Mouse (Mus musculus) limb, embryonic 10.5 days (tissue): ENCODE results near the gene Rfx4. TPM values are rescaled to one million over a fixed set of nuclear protein-coding genes. Genes with fewer than 3 reads are reported as not detected.
A peak's percentile ranks its signal among the peaks of the same experiment; 100 is the strongest.

ENCODE experiments used
- DNase-seq: peaks from one replicate; pipeline ENCODE4 v3.0.0-alpha.2; 2017; ENCODE audit warnings: low spot score
- H3K27ac ChIP-seq: fragments of 300-500 bp; sonication (generic); 2 replicates; pipeline ENCODE4 v1.5.1; 2016; ENCODE audit warnings: mild to moderate bottlenecking
- H3K27me3 ChIP-seq: fragments of 300-500 bp; sonication (generic); 2 replicates; pipeline ENCODE4 v1.6.1; 2016; ENCODE audit warnings: low read depth, mild to moderate bottlenecking; ENCODE audit not compliant: poor library complexity, severe bottlenecking
- H3K36me3 ChIP-seq: fragments of 300-500 bp; sonication (generic); 2 replicates; pipeline ENCODE4 v1.6.1; 2016; ENCODE audit warnings: mild to moderate bottlenecking, moderate library complexity
- H3K4me1 ChIP-seq: fragments of 300-500 bp; sonication (generic); 2 replicates; pipeline ENCODE4 v1.6.1; 2016
- H3K4me3 ChIP-seq: fragments of 300-500 bp; sonication (generic); 2 replicates; pipeline ENCODE4 v1.5.1; 2016; ENCODE audit warnings: mild to moderate bottlenecking, moderate library complexity
- H3K9me3 ChIP-seq: fragments of 300-500 bp; sonication (generic); replicated peaks from 2 replicates; pipeline ENCODE4 v1.6.1; 2016; ENCODE audit warnings: mild to moderate bottlenecking
- WGBS: fragments of 180-500 bp; shearing (Covaris S2); methylation state at CpG from one replicate; pipeline ENCODE4 v1.1.7; 2016; 5-methylcytosine and 5-hydroxymethylcytosine counted together
- polyA plus RNA-seq: library from polyadenylated mRNA; unstranded; fragments of >200 nt; fragmentation: Nextera tagmentation; extraction: Ambion mirVana; gene quantifications from 2 replicates; pipeline ENCODE4 v1.2.1, GENCODE M21; 2016

The Rfx4 gene
- polyA plus RNA-seq, 1 experiment from 2014 or later, result not detected

DNA sequence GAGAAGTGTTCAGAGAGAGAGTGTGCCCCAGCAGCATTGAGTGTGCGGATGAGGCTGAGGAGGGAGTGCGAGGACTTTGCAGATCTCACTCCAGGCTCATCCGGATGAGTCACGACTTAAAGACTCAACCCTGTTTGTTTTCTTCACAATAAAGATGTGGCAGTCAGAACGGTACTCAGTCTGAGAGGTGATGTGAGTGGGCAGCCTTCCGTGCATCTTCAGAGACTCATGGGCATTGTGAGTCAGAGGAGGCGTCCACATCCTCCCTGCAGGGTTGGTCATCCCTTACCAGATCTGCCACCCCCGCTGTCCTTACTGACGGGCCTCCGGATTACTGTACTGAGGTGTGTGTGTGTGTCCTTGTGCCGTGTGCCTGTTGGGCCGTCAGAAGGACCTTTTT lies 28.9 kb upstream of the Rfx4 start:
- no peak overlapping the region for H3K4me3 ChIP-seq
- H3K36me3 ChIP-seq, result peaks cover 31% of the 10 kb centered on the region
- peaks cover 4% of the 10 kb centered on the region; the same call in 1 of the 2 replicates for H3K27me3 ChIP-seq
- no peak for DNase-seq
- H3K4me1 ChIP-seq, result peaks cover 17% of the 10 kb centered on the region
- no peak overlapping the region for H3K27ac ChIP-seq
- no peaks in the 10 kb centered on the region for H3K9me3 ChIP-seq
- 91% methylated on average over 12 of the region's 12 CpGs for WGBS

DNA sequence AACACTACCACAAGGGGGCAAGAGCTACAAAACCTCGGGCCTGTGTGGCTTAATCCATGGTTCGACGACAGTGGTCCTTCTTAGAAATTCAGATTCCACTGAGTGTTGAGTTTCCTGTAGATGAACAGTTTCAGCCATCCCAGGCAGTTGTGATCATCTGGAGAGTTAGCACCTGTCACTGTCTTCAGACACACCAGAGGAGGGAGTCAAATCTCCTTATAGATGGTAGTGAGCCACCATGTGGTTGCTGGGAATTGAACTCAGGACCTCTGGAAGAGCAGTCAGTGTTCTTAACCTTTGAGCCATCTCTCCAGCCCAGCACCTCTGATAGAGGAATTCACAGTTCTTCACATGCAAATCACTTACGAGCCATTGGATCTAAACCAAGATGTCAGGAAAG lies 28.1 kb upstream of the Rfx4 start:
- WGBS, result 88% methylated on average over 4 of the region's 4 CpGs
- peaks cover 28% of the 10 kb centered on the region for H3K36me3 ChIP-seq

DNA sequence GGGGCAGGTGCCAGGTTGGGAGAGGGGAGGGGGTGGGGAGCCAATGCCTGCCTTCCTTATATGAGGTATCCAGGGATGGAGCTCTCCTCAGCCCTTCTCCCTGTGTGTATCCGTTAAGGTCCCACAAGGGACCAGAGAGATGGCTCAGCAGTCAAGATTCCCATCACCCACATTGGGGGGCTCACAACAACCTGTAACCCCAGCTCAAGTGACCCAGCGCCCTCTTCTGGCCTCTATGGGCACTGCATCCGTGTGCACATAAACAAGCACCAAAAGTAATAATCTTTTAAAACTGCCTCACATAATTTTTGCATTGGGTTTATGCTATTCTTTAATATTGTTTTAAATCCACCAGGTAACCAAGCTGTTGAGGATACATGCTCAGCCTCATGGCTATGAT lies 25.8 kb upstream of the Rfx4 start:
- 82% methylated on average over 3 of the region's 3 CpGs for WGBS
- no peak for DNase-seq

More for the DNA sequence above, 28.1 kb upstream of the Rfx4 start:
- DNase-seq, result no peak
- Histone ChIP-seq H3K4me1 (peaks cover 17% of the 10 kb centered on the region), H3K9me3 (no peaks in the 10 kb centered on the region), H3K27ac (no peak overlapping the region), H3K27me3 (peaks cover 4% of the 10 kb centered on the region; the same call in 1 of the 2 replicates), H3K4me3 (no peak overlapping the region)

DNA sequence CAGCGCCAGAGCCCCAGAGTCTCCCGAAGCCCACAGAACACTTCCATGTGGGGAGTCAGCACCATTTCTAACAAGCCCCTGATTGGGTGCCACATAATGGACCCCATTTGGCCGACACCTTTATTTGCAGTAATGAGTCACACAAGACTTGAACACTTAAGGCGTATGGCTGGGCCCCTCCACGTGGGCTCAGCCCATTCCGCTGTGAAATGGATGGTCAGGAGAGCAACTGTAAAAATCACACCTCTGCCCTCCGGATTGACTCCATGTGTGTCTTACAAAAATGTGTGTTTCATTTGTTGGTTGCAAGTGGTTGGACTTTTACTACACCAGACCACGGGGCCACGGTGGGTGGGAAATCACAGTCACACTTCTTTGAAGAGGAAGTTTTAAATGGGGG lies 24.9 kb upstream of the Rfx4 start:
- Histone ChIP-seq H3K4me3 (no peak overlapping the region), H3K4me1 (peaks cover 25% of the 10 kb centered on the region), H3K9me3 (no peaks in the 10 kb centered on the region), H3K36me3 (peaks cover 17% of the 10 kb centered on the region), H3K27ac (peak overlapping the region; percentile 37; the same call in 1 of the 2 replicates), H3K27me3 (peaks cover 4% of the 10 kb centered on the region; the same call in 1 of the 2 replicates)
- WGBS, result 50% methylated on average over 9 of the region's 9 CpGs
- DNase-seq, result no peak

More for the DNA sequence above, 25.8 kb upstream of the Rfx4 start:
- Histone ChIP-seq H3K36me3 (peaks cover 25% of the 10 kb centered on the region), H3K4me3 (no peak overlapping the region), H3K4me1 (peaks cover 25% of the 10 kb centered on the region), H3K27ac (no peak overlapping the region), H3K27me3 (peaks cover 4% of the 10 kb centered on the region; the same call in 1 of the 2 replicates), H3K9me3 (no peaks in the 10 kb centered on the region)

DNA sequence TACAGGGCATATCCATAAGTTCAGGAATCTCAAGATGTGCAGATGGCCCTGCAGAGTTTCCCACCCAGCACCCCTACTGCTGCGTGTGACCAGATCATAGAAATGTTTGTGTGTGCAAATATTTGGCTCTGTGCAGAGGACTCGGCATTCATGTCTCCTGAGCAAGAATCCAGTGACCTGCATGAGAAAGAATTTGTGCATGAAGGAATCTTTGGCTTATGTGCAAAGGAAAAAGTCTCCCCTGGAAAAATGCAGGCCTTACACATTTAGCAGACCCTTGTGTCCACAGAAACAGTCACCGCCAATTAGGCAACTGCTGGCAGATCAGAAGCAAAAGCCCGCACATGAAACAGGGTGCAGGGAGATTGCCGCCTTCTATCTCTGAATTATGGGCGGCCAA lies 22.4 kb upstream of the Rfx4 start:
- Histone ChIP-seq H3K27me3 (peaks cover 4% of the 10 kb centered on the region; the same call in 1 of the 2 replicates), H3K9me3 (no peaks in the 10 kb centered on the region), H3K4me3 (no peak overlapping the region), H3K36me3 (no peaks in the 10 kb centered on the region), H3K27ac (no peak overlapping the region), H3K4me1 (peaks cover 25% of the 10 kb centered on the region)
- 66% methylated on average over 6 of the region's 6 CpGs for WGBS
- no peak for DNase-seq

DNA sequence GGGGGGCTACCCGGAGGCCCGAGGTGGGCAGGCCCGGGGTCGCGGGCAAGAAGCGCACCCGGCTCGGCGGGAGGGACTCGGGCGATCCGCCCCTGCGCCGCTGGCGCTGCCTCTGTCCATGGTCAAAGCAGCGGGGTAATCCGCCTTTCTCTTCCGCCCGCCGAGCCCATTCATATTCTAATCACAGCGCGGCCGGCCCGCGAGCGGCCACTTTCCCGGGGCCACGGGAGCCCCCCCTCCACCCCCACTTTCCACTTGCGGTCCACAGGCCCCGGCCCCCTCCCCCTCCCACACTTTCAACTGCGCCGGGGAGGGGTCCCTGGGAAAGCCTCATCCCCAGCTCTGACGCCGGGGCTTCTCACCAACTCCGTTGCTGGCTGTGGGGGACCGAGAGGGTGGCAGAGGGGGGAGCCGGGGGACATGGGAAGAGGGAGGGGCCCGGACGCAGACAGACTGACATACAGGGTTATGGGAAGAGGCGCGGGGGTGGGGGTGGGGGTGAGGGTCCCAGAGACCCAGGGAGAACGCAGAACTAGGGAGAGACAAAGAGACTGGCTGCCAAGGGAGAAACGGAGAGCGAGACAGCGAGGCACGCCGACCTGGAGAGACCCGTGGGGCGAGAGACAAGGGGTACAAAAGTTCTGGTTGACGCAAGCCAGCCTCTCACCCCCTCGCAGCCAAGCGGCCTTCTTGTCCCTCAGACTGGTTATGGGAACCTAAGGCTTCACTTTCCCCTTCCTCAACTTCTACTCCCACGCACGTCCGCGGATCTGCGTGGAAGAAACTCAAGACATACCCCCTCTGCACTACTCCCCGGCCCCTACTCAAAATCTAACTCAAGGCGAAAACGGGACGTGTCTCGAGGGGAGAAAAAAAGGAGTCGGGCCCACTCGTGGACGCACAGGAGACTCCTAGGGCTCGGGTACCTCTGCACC lies 744 bp upstream of the Rfx4 start:
- Histone ChIP-seq H3K4me3 (peak overlapping the region; percentile 46), H3K36me3 (no peaks in the 10 kb centered on the region), H3K4me1 (peaks cover 43% of the 10 kb centered on the region), H3K27ac (no peak overlapping the region; the same call in 1 of the 2 replicates), H3K9me3 (no peaks in the 10 kb centered on the region), H3K27me3 (peaks cover 91% of the 10 kb centered on the region)
- 2% methylated on average over 66 of the region's 66 CpGs for WGBS
- DNase-seq, result peak; percentile 78

DNA sequence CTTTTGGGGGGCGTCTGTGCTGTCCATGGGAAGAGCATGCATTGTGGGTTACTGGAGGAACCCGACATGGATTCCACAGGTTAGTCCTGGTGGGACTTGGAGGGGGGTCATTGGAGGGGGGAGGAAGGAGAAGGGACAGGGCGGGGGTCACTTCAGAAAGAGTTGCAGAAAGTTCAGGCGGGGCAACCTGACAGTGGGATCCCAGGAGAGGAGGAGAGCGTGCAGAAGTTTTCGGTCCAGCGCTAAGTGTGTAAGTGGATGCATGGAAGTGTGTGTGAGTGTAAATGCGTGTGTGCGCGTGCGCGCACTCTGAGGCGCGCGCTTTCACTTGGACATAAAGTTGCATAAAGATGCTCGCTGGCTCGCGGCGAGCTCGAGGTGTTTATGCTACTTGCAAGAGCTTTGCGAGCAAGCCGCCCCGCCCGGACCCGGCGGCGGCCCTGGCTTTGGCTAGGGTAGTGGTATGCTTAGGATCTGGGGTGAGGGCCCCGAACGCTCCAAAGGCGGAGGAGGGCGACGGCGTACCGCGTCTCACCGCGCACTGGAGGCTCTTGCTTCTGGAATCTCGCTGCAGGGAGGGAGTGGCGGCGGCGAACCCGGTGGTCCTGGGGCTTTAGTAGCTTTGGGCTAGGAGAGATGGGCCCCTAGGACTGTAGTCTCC lies 703 bp downstream of the Rfx4 start:
- Histone ChIP-seq H3K27ac (no peak overlapping the region), H3K4me3 (peak overlapping the region; percentile 46), H3K36me3 (no peaks in the 10 kb centered on the region), H3K27me3 (peaks cover 99% of the 10 kb centered on the region), H3K9me3 (no peaks in the 10 kb centered on the region), H3K4me1 (peaks cover 50% of the 10 kb centered on the region)
- under 1% methylated on average over 42 of the region's 42 CpGs for WGBS
- peak; percentile 75 for DNase-seq

DNA sequence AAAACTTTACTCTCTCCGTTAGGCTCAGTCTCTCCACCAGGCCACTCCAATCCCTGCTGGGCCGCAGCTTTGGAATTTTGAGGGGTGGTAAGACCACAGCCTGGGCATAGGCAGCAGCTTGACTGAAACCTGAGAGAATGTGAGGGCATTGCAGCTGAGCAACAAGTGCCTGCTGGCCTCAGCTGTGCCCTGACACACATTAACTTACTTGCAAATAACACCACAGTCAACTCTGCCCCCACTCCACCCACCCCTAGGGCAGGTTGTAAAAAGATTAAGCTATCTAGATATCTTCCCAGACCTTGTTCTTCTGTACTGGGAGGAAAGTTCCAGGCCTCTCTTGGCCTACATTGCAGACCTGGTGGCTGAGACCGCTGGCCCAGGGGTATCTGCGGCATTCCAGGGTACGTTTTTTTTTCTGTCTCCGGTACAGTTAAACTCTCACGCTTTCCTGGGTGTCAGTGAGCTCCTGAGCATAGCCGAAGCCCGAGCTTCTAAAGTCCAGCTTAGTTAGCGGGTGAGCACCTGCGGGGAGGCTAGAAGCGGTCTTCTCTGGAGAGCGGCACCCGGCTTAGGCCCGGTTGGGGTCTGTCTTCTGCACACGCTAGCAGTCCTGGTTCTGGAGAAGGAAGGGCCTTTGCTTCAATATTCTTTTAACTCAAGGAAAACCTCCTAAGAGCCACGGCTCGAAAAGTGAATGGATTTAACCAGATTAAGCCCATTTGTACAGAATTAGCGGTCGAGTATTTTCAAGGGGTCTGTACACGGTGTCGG lies 1.8 kb downstream of the Rfx4 start:
- Histone ChIP-seq H3K9me3 (no peaks in the 10 kb centered on the region), H3K4me3 (no peak overlapping the region), H3K36me3 (no peaks in the 10 kb centered on the region), H3K4me1 (peaks cover 50% of the 10 kb centered on the region), H3K27ac (no peak overlapping the region), H3K27me3 (peaks cover 99% of the 10 kb centered on the region)
- peak; percentile 66 for DNase-seq
- WGBS, result 4% methylated on average over 22 of the region's 22 CpGs

DNA sequence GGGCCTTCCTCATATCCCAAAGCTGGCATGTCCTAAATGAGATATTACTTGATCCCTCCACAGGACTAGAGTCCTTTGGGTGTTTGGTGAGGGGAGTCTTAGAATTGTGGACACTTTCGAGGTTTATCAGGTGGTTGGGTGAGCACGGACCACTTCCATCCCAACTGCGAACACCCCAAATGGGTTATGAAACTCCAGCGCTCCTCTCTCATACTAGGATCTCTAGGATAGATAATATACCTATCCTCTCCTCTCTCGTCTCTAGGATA lies 2.3 kb downstream of the Rfx4 start:
- H3K36me3 ChIP-seq, result no peaks in the 10 kb centered on the region
- H3K27ac ChIP-seq, result no peak overlapping the region
- H3K27me3 ChIP-seq, result peaks cover 99% of the 10 kb centered on the region
- H3K4me3 ChIP-seq, result no peak overlapping the region
- no peaks in the 10 kb centered on the region for H3K9me3 ChIP-seq
- DNase-seq, result no peak
- 8% methylated on average over 5 of the region's 5 CpGs for WGBS
- peaks cover 51% of the 10 kb centered on the region for H3K4me1 ChIP-seq

DNA sequence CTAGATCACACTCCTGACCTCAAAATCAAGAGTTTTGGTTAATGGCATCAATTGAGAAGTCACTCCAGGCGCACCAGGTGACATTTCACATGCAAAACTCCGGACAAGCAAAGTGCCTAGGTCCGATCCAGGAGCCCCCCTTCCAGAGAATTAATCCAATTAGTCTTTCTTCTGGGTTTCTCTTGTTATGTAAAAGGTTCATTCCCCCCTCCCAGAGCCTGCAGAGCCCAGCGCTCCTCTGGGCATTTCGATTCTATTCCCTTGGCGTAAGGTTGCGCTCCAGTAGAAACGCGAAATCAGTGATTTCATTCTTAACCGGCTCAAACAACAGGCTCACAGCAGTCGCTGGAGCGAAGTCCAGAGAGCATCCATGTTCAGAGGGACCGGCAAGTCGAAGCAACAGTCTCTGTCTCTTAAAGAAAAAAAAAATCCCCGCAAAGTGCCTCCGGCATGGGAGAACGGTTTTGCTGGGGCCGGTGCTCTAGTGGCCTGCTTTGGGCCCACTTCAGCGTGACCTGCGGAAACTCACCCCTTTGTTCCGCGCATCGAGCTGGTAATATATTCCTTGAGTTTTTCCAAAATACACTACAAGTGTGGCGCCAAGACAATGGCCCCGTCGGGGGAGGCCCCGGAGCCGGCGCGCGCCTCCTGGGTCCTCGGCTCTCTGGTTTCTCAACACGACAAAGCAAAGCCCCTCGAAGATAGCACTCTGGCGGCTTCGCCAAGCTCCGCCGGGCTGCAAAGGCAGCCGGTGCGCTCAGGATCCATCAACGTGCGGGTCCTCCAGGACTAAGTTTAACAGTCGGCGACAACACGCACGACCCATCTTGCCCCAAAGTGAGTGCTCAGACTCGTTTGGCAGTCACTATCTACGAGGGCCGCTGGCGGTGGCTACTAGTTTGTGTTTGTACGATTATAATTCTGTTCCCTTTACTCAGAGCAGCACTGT lies 2.9 kb downstream of the Rfx4 start:
- H3K9me3 ChIP-seq, result no peaks in the 10 kb centered on the region
- peak; percentile 67 for DNase-seq
- H3K27me3 ChIP-seq, result peaks cover 98% of the 10 kb centered on the region
- H3K36me3 ChIP-seq, result no peaks in the 10 kb centered on the region
- no peak overlapping the region for H3K27ac ChIP-seq
- 1% methylated on average over 51 of the region's 51 CpGs for WGBS
- peak overlapping the region; percentile 1; the same call in 1 of the 2 replicates for H3K4me3 ChIP-seq
- H3K4me1 ChIP-seq, result peaks cover 57% of the 10 kb centered on the region

DNA sequence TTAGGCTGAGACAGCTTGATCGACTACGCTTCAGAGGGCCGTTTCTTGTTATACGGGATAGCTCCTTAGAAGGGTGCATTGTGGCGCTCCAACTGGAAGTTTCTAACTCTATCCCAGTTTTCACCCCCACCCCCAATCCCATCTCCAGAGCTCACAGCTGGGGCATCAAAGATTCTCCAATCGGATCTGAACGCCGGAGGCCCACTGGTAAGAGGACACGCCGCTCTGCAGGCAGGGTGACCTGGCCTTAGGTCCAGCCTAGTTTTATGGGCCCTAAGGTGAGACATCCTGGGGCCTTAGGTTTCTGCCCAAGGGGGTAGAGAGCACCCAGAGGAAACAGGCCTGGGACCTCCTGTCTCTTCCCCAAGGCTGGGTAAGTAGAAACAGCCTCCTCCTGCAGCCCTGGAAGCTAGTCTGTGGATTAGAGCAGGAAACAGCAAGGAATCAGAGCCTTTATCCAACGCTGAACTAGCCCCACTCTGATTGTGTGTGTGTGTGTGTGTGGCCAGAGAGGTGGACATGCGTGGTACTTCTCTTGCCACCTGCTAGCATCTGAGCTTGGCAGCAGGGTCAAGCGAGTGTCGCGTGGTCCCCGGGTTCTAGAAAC lies 3.8 kb downstream of the Rfx4 start:
- Histone ChIP-seq H3K9me3 (no peaks in the 10 kb centered on the region), H3K4me3 (peak overlapping the region; percentile 52), H3K4me1 (peaks cover 56% of the 10 kb centered on the region), H3K27ac (peak overlapping the region; percentile 77), H3K36me3 (no peaks in the 10 kb centered on the region), H3K27me3 (peaks cover 98% of the 10 kb centered on the region)
- DNase-seq, result peak; percentile 61
- WGBS, result 2% methylated on average over 16 of the region's 16 CpGs
